Mouse (Mus musculus) brain, embryonic 14.5 days (tissue): Measurements from ENCODE around the gene Mcf2l. TPM values are rescaled to one million over a fixed set of nuclear protein-coding genes. Genes with fewer than 3 reads are reported as not detected.

Source experiments
- DNase-seq: peaks from one replicate; pipeline ENCODE4 v3.0.0-alpha.2; 2011; ENCODE audit warnings: low read depth
- CTCF ChIP-seq: fragments of 200-500 bp; IDR thresholded peaks from 2 replicates; pipeline ENCODE4 v1.5.1; 2012; ENCODE audit warnings: inconsistent platforms, mild to moderate bottlenecking, moderate library complexity, borderline replicate concordance; ENCODE audit not compliant: insufficient read depth, insufficient read length; ENCODE audit errors: extremely low read depth
- POLR2A ChIP-seq: fragments of 200-500 bp; IDR thresholded peaks from 2 replicates; pipeline ENCODE4 v1.6.1; 2012; ENCODE audit warnings: mild to moderate bottlenecking, inconsistent platforms, borderline replicate concordance; ENCODE audit not compliant: poor library complexity, insufficient read depth, insufficient read length, severe bottlenecking; ENCODE audit errors: extremely low read depth
- polyA plus RNA-seq: library from polyadenylated mRNA; depleted of rRNA; stranded (reverse); fragments of >200 nt; gene quantifications from 2 replicates; pipeline ENCODE4 v1.2.3, GENCODE M21; 2012

Gene Mcf2l
- polyA plus RNA-seq, 1 experiment, result 189 TPM

DNA sequence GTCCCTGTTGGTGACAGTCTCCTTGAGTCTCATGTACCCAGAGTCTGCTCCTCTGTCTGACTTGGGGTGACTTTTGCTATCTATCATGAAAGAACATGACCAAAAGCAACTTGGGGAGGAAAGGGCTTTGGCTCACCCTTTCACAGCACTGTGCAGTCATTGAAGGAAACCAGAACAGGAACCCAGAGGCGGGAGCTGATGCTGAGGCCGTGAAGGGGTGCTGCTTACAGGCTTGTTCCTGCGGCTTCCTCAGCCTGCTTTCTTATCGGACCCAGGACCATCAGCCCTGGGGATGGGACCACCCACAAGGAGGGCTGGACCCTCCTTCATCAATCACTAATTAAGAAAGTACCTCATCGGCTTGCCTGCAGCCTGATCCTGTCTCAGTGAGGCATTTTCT is 103.1 kb downstream of the Mcf2l start:
- no peak for TF ChIP-seq CTCF
- no peak for TF ChIP-seq POLR2A
- DNase-seq, result no peak

DNA sequence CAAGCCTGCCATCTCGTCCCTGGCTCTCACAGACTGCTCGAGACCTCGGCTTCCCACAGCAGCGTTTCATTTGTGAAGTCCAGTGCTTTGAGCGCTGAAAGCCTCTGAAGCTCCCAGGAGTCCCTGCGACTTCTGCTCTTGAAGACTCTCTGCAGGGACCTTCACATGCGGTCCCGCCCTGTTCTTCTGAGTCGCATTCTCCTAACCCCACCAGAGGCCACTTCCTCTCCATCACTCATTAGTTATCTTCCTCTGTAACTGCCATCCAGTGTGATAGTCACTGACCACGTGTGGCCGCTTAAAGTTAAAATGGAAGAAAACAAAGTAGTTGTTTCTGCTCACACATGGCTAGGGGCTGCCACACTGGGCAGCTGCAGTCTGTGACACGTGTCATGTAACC is 103.7 kb downstream of the Mcf2l start:
- TF ChIP-seq CTCF, result no peak
- no peak for TF ChIP-seq POLR2A
- DNase-seq, result no peak

DNA sequence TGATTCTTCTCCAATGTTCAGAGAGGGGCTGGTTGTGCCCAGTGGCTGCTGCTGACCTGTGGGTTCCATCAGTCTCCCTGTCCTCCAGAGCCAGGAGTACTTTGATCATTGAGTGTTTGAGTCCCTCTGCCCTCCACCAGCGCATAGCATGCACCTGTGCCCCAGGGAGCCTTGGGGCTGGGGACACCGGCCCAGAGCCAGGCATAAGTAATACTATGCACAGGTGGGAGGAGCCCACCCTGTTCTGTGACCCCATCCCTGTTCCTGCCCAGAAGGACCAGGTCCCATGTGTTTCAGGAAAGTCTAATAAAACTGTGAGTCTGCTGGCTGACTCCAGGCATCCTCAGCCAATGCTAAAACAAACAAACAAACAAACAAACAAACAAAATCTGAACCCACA is 104.7 kb downstream of the Mcf2l start:
- no peak for DNase-seq
- TF ChIP-seq POLR2A, result no peak
- TF ChIP-seq CTCF, result no peak

DNA sequence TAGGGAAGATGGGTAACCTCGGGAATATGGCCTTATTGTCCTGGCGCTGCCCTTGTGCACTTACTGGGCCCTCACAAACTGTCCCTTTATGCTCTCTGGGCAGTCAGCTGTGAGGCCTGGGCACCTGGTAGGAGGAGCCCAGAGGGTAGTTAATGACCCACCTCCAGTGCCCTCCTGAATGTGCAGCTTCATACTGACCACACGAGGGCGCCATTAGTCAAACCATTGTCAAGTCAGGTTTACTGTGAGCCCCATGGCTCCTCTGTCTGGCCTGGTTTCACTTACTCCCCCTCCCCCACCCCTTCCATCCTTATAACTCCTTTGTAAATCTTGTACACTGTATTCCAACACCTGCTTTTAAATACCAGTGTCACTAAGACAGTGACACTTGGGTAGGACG is 105.1 kb downstream of the Mcf2l start:
- TF ChIP-seq CTCF, result peak; percentile 72
- TF ChIP-seq POLR2A, result no peak
- peak; percentile 75 for DNase-seq

DNA sequence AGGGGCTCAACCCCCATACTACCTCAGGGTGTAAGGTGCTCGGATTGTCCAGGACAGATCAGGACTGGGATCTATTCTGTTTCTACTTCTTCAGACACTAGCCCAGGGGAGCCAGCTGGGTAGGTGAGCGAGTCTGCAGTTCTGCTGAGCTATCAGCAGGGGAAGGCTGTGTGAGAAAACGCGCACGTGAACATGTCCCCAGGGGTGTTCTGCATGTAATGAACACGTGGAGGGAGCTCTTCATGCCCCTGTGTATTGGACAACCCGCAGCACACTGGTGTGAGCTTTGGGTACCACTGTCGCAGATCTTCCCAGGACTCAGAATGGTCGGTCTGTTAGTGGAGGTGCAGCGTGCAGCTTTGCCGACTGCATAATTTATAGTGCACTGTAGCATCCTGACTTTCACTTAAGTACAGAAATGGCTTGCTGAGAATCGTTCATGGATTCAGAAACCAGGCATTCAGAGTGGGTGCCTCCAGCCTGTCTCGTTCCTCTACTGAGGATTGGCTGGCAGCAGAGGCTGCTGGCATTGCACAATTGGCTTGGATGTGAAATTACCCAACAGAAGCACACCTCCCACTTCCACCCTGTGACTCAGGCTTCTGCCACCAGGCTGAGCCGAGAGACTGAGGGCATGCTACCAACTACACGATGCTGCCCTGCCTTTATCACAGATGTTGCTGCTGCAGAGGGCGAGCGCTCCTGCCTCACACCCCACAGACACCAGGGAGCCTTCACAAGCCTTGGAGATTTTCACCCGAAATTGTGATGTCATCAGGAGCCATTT is 110.3 kb downstream of the Mcf2l start:
- peak; percentile 29 for DNase-seq
- no peak for TF ChIP-seq POLR2A
- TF ChIP-seq CTCF, result no peak

DNA sequence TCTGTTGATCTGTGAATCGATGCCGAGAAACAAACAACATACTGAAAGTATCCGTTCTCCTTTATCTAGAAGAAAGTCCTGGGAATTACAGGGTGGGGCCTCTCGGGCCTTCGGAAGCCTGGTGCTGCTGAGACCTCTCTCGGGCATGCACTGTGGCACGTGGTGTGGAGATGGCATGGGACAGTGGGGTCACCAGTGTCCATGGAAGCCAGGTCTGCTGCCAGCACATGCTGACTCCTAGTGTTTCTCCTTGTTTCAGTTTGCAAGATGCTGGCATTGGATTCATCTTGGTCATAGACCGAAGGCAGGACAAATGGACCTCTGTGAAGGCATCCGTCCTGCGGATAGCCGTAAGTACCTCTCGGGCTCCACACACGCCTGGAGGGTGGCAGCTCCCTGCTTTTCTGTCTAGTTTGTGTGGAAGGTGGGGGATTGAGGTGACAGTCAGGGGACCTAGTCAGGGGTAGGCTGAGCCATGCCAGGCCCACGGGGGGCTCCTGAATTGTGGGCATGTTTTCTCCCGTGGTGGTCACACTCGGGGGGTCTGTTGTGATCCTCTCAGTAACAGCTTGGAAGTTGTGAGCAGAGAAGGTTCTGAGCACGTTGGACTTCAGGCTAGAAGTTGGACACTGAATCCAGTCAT is 111.1 kb downstream of the Mcf2l start:
- DNase-seq, result no peak

DNA sequence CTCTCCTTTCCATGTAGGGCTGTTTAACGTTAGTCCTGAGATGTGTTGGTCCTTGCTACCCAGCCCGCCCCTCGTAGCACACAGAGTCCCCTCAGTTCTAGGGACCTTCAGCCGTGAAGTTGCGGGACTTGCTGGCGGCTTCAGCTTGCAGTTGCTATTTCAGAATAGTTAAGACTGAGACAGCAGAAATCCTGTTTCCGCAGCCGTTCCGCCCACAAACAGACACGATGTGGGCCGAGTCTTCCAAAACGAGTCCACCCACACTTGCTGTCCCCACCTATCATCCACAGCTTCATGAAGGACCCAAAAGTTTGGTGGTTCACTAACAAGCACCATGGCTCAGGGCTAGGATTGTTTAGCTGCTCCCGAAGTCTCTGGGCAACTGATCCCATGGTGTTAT is 111.7 kb downstream of the Mcf2l start:
- DNase-seq, result no peak
- TF ChIP-seq POLR2A (no peak), CTCF (no peak)

More for the DNA sequence above, 111.1 kb downstream of the Mcf2l start:
- no peak for TF ChIP-seq CTCF
- TF ChIP-seq POLR2A, result no peak

DNA sequence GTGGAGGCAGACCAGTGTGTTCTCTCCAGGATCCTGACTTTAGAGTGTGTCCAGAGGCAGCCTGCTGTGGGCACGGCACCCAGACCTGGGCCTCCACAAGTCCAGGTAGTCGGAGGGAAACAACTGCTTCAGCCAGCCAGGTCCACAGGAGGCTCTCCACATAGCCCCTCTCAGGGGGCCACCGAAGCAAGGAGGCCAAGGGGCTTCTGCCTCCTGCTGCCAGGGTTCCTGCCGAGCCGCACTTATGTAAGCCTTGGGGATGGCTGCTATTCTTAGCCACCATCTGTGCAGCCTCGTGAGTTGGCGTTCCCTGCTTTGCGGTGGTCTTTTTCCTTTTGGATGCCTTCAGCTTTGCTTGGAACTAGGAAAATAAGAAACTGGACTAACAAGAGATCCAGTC is 114.0 kb downstream of the Mcf2l start:
- DNase-seq, result no peak
- TF ChIP-seq POLR2A (no peak), CTCF (no peak)

DNA sequence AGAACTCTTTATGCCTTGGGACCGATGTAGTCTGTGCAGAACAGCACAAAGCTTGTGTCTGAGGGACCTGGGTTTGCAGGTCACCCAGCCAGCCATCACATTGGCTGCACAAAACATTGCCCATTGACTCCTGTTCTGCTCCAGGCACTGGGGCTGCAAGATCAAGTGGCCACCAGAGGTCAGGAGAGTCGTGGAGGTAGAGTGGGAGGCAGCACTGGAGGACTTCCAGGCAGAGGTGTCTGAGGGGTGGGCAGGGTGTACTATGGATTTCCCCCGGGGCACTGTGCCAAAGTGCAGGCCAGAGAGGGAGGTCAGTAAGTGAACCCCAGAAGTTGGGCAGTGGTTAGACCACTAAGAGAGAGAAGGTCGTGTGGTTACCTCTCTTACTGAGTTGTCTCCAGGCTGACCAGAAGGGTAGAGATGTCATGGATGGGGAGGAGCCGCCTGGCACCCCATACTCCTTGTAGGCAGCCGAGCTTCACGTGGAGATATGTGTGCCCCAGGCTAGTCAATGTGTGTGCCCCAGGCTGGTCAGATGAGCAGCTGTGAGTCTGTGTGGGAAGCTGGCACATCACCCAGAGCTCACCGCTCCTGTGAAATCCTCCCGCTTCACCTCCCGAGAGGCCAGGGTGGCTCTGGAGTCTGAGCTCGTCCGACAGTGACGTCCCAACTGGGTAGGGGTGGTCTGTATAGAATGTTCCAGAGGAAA is 115.3 kb downstream of the Mcf2l start:
- no peak for DNase-seq
- TF ChIP-seq CTCF, result no peak
- no peak for TF ChIP-seq POLR2A

DNA sequence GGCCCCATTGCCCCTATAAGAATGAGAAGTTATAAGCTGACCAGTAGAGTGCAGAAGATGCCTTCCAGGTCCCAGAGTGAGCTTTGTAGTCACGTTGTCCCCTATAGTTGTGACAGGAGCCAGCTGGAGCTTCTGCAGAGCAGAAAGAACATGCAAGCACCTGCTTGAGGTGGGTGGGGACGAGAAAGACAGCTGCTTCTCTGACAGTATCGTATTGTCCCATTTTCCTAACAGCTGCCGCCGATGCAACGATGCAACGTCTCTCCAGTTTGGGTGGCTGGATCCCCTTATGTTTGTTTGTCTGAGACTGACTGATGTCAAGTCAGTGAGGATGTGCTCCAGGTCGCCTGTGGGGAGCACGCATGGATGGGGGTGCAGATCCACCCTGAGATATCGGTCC is 117.8 kb downstream of the Mcf2l start:
- no peak for DNase-seq
- TF ChIP-seq POLR2A, result no peak
- no peak for TF ChIP-seq CTCF

DNA sequence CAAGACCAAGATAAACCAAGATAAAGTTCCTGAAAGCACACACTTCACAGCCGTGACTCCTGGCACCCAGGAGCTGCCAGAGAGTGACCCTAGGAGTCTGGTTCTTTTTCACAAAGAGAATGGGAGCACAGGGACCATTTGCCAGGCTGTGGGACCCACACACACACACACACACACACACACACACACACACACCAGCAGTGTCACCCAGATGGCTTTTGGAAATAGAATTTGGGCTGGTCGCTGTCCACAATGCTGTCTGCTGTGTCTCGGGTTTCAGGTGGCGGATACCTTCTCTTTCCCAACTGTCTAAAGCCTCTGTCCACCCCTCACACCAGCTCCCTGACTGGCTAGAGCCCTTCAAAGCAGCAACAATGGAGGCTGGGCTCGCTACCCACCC is 120.9 kb downstream of the Mcf2l start:
- DNase-seq, result no peak
- TF ChIP-seq POLR2A, result no peak
